Mouse (Mus musculus) liver, adult (tissue): Measurements from ENCODE around the gene Uhrf1bp1l.

ENCODE experiments used
- GATA4 ChIP-seq: IDR thresholded peaks from 2 replicates; pipeline ENCODE4 v1.6.1; 2014; ENCODE audit warnings: mild to moderate bottlenecking, low read length; ENCODE audit not compliant: insufficient replicate concordance

The Uhrf1bp1l gene

GRCm38 (mm10) chr10:89737887-89738286 lies 6.9 kb upstream of the Uhrf1bp1l start:
- no peak for TF ChIP-seq GATA4

GRCm38 (mm10) chr10:89738395-89738794 lies 6.4 kb upstream of the Uhrf1bp1l start:
- no peak for TF ChIP-seq GATA4

- no peak for TF ChIP-seq GATA4
These were observed 5.1 kb upstream of the Uhrf1bp1l start for GRCm38 (mm10) chr10:89739703-89740102.

GRCm38 (mm10) chr10:89740995-89741394 lies 3.8 kb upstream of the Uhrf1bp1l start:
- no peak for TF ChIP-seq GATA4

DNA sequence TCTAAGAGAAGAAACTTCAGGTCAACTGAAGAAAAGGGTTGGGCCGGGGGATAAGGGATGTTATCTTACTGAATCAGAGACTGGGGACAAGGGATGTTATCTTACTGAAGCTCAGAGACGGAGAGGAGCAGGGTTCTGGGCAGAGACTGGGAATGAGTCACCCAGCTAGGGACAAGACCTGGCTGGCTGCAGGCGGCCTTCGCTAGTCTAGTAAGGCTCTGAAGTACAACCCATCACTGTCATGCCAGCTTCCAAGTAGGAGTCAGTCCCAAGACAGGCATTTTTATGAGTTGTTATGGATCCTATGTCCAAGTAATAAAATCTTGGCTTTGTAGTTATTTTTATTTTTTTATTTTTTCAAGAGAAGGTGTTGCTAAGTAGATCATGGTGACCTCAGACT lies 1.5 kb upstream of the Uhrf1bp1l start:
- no peak for TF ChIP-seq GATA4

- no peak for TF ChIP-seq GATA4
These were observed 450 bp upstream of the Uhrf1bp1l start for GRCm38 (mm10) chr10:89744341-89744740.

DNA sequence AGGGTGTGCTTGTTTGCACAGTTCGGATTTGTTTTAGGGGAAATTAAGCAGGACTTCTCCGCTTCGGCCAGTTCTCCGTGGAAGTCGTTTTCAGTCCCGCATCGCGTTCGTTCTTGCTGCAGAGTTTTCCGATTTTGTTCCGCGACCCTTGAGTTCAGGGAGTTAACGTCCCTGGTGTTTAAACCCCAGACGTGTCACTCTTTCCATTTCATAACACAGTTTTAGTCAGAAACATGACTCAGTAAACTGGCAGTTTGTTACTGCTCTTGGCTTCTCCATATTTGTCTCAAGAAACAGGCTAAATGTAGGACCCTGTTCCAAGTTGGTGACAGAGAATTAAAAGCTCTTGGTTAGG lies 852 bp downstream of the Uhrf1bp1l start:
- TF ChIP-seq GATA4 = no peak

DNA sequence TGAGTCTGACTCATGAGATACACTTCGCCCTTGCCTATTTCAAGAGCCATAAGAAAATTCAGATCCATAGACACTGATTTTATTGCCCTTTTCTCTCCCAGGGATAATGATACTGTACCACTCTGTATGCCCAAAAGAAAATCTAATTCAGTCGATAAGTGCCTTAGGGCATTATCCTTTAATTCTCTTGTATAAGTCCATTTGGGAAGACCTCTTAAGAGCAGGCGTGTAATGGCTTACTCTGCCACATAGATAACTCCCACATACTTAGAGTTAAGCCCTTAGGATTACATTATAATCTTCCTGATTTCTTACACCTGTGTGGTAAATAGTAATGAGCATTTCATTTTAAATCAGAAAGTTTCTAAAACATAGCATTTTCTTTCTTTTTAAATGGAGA lies 1.8 kb downstream of the Uhrf1bp1l start:
- TF ChIP-seq GATA4 = no peak

- no peak for TF ChIP-seq GATA4
These were observed 2.6 kb downstream of the Uhrf1bp1l start for GRCm38 (mm10) chr10:89747221-89747905.

DNA sequence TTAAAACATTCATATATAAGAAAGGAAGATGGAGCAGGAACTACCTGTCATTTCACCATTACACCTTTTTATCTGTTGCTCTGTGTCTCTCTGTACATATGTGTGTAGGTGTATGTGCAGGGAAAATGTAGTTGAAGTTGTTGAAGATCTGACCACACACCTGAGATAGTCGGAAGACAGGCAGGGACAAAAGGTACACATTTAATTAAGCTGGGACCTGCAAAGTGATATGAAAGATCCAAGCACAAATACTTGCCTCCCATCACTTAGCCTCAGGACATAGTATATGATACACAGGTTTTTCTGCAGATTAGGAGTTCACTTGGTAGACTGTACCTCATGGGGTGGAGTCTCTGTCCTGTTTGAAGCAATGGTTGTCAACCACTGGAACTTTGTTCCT lies 3.1 kb downstream of the Uhrf1bp1l start:
- no peak for TF ChIP-seq GATA4

- no peak for TF ChIP-seq GATA4
These were observed 3.8 kb downstream of the Uhrf1bp1l start for GRCm38 (mm10) chr10:89748619-89749018.

- no peak for TF ChIP-seq GATA4
These were observed 6.3 kb downstream of the Uhrf1bp1l start for GRCm38 (mm10) chr10:89751069-89751468.

DNA sequence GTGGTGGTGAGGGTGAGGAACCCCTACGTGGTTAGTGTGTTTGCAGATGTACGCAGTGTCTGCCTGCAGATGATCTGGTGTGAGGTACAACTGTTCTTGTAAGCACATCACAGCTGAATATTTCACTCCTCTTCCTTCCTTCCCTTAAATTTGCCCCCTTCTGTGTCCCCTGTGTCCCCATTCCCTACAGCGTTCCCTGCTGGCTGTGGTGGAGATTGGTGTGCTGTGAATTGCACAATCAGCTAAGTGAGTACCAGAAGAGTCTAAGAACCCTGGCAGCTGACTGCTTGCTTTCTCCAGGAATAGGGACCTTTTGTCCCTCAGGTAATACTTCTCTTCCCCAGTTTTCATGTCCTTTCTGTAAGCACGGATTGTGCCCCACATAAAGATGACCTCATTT lies 10.4 kb downstream of the Uhrf1bp1l start:
- TF ChIP-seq GATA4 = no peak

DNA sequence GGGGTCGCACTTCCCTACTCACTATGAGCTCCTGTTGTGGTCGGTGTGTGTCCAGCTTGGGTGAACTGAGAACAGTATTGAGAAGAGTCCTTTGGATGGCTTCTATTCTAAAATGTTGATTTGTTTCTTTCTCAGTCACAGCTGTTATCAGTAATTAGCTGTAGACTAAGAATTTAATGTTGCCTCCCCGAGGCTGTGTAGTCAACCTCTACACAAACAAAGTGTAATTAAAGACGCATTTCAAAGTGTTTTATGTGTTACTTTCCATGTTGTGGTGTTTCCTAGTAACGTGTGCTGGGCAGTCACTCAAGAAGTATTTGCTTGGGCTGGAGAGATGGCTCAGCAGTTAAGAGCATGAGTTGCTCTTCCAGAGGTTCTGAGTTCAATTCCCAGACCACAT lies 16.0 kb downstream of the Uhrf1bp1l start:
- TF ChIP-seq GATA4 = no peak

GRCm38 (mm10) chr10:89764457-89765121 lies 19.8 kb downstream of the Uhrf1bp1l start:
- TF ChIP-seq GATA4 = peak; percentile 59; the same call in 1 of the 2 replicates

DNA sequence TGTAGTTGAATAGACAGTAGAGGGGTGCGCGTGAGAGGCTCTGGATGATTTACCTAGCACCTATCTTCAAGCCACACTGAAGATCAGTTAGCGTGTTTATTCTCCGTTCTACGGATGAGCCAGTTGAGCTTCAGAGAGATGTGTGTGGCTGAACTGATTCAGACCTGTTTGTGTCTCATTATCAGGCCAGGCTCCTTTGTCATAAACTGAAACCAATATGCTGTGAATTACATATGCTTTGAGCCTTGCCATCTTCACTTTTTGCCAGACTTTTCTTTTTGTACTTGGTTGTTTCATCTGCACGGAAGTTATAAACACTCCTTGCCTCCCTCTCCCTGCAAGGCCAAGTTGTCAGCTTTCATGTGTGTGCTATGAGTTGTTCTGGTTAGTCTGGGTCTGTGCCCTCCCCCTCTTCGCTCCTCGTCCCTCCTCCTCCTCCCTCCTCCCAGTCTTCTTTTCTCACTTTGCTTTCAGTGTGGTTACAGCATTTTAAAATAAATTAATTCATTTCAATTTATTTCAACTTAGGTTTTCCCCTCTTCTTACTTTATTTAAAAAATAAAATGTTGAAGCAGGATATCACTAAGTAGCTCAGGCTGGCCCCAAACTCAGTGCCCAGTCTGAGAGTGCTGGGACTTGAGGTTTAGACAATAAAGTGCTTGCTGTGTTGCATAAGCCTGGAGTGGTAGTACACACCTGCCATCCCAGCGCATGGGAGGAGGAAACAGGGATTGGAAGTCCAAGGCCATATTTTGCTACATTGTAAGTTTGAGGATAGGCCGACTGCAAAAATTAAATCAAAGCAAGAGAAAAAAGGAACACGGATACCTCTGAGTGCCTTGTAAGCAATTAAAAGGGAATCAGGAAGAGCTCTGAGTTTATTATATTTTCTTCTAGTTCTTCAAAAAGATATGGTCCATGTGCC lies 21.3 kb downstream of the Uhrf1bp1l start:
- no peak for TF ChIP-seq GATA4
